Mouse (Mus musculus): ENCODE measurements around the gene Olfr1465.

The Olfr1465 gene

DNA sequence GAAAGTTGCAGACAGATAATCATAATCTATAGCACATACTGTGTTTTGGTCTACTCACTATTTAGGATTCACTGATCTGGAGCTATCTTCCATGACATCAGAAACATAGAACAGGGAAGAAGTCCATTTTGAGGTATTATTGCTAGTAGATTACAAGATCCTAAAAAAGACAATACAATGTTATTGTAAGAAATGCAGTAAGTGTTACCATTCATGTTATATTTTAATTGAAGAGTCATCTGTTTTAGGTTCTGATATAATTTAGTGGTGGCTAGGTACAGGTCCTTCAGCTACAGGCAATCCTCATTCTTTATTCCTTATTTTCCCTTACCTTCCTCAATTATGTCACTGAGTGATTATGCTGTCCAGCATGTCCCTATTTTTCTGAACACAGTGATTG, at the start of gene Olfr1465:
Gene Olfr1465, minus strand, starts transcription at position 101 of the 400 bp plus-strand sequence.
- DNase-seq (ENCODE audit: low spot score), result no peak

DNA sequence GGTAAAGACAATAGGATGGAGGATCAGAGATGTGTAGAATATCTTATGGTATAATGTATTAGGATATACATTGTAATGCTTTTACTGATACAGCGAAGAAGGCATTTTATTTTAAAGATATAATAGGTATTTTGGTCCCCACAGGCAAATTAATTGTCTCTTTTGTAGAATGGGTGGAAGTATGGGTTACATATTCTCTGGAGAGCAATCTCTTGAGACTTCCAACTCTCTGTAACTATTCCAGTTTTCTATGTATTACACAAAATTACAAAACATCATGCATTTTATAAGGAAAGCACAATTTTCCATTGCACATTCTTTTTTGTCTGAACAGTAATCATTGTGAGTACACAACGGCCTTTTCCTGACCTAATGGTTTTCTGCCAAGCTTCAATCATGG, 46.6 kb upstream of the Olfr1465 start, which contains the start of gene Olfr1467:
Gene Olfr1467, plus strand, starts transcription at position 301 of the 400 bp plus-strand sequence.
- DNase-seq (ENCODE audit: low spot score), result no peak

DNA sequence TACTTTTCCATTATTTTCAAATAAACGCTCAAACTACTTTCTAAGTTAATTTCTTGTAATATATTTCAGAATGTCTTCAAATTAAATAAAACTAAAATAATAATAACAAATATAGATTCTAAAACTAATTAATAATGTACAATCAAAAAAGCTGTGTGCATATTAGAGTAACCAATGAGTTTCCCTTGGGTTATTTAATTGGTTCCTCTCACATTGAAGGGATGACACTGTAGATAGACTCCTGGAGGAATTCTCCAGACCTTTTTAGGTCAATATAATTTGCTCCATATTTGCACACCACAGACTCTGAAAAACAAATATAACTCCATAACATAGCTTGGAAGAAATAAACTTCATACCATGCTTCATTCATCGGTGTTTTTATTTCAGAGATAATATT, 23.2 kb upstream of the Olfr1465 start, which contains the start of gene Olfr1466:
Gene Olfr1466, plus strand, starts transcription at position 301 of the 400 bp plus-strand sequence.
- no peak for DNase-seq (ENCODE audit: low spot score)
